Mouse (Mus musculus) brain, embryonic 14.5 days (tissue): Measurements from ENCODE around the gene D11Wsu47e. TPM values are rescaled to one million over a fixed set of nuclear protein-coding genes. Genes with fewer than 3 reads are reported as not detected.
A peak's percentile ranks its signal among the peaks of the same experiment; 100 is the strongest.

ENCODE experiments used
- DNase-seq: peaks from one replicate; pipeline ENCODE4 v3.0.0-alpha.2; 2011; ENCODE audit warnings: low read depth
- CTCF ChIP-seq: fragments of 200-500 bp; IDR thresholded peaks from 2 replicates; pipeline ENCODE4 v1.5.1; 2012; ENCODE audit warnings: inconsistent platforms, mild to moderate bottlenecking, moderate library complexity, borderline replicate concordance; ENCODE audit not compliant: insufficient read depth, insufficient read length; ENCODE audit errors: extremely low read depth
- POLR2A ChIP-seq: fragments of 200-500 bp; IDR thresholded peaks from 2 replicates; pipeline ENCODE4 v1.6.1; 2012; ENCODE audit warnings: mild to moderate bottlenecking, inconsistent platforms, borderline replicate concordance; ENCODE audit not compliant: poor library complexity, insufficient read depth, insufficient read length, severe bottlenecking; ENCODE audit errors: extremely low read depth
- polyA plus RNA-seq: library from polyadenylated mRNA; depleted of rRNA; stranded (reverse); fragments of >200 nt; gene quantifications from 2 replicates; pipeline ENCODE4 v1.2.3, GENCODE M21; 2012

Gene D11Wsu47e
- polyA plus RNA-seq, 1 experiment: 31.4 TPM

DNA sequence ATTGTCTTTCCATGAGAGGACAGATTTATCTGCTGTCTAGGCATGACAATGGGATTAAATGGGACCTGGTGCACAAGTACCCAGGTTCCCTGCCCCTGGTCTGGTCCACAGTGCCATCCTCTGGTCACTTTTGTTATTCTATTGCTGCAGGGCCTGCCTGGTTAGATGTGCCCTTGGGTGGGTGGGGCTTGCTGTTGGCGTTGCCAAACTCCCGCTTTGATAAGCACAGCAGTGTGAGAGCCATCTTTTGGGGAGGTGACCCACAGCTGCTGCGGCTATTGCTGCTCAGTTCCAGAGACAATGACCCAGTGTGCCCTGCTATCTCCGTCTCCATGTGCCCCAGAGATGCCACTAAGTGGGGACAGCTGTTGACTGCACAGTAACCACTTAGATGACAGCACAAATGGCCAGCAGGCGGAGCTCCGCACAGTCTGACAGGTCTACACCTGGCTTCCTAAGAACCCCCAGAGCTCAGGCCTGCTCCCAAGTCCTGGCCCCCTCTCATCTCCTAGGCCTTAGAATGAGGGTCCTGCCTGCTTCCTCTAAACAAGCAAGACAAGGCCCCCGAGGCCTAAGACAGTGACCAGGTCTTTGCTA, 31.0 kb downstream of the D11Wsu47e start:
- no peak for TF ChIP-seq CTCF
- TF ChIP-seq POLR2A: no peak
- DNase-seq: no peak

DNA sequence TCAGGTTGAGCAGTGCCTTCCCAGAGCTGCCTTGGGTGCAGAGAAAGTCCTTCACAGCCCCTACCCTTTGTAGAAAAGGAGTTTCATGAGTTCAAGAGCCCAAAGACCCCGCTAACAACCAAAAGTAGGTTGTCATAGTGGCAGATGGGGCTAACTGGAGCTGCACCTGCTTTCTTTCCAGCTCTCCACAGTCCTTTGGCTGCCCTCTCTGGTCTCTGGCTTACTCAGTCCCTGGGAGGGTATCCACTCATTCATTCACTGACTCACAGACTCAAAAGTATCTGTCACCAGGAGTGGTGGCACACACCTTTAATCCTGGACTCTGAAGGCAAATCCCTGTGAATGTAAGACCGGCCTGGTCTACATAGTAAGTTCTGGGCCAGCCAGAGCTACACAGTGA, 31.9 kb downstream of the D11Wsu47e start:
- no peak for DNase-seq
- TF ChIP-seq CTCF (no peak), POLR2A (no peak)

DNA sequence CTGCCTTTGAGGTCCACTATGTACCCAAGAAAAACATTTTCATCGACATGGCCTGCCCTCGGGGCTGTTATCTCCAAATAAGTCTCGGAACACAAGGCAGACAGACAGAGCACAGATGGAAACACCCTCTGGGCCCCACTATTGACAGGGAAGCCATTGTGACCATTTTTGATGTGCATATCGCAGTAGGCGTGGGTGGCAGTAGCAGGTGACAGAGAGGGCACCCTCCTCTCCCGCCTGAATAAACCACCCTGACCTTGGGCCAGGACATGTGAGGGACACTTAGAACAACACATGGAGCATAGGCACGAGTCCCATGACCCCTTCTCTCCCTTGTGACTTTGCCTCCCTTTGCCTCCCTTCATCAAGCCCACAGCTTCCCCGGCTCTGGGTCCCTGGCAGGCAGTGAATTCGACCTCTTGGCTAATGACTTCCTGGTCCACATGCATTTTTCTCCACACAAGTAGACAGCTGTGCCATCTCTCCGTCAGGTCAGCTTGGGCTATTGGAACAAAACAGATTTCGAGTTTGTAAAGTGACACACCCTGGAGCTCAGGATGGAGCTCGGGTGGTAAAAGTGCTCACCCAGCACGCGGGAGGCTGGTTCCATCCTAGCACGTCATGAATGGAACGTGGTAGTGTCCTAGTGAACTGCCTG, 33.7 kb downstream of the D11Wsu47e start:
- DNase-seq: no peak
- TF ChIP-seq POLR2A (no peak), CTCF (no peak)

DNA sequence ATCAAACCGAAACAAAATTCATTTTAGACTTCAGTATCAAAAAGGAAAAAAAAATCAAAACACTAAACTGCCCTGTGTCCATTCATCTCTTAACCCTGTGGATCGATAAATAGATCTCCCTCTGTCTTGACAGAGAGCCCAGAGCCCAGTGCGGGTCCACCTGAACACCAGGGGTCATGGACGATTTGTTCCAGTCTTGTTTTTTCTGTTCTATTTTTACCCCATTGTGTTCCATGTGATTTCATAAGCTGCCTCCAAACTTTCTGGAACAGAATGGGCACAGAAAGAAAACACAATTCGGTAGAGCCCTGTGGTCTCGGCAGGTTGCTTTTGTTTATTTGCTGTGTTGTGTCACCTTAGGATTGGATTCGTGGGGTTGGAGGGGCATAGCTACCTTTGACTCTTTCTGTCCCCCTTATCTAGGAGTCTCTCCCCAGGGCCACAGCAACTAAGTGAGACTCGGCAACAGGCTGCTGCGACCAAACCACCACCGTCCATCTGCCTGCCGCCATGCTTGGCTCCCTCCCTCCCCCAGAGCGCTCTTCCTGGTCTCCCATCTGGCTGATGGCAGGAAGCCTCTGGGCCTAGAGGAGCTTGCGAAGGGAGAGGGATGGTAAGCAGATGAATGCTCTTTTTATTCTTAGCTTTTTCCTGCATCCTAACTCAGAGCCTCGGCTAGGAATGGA, 38.3 kb downstream of the D11Wsu47e start:
- TF ChIP-seq CTCF: no peak
- DNase-seq: peak; percentile 55

DNA sequence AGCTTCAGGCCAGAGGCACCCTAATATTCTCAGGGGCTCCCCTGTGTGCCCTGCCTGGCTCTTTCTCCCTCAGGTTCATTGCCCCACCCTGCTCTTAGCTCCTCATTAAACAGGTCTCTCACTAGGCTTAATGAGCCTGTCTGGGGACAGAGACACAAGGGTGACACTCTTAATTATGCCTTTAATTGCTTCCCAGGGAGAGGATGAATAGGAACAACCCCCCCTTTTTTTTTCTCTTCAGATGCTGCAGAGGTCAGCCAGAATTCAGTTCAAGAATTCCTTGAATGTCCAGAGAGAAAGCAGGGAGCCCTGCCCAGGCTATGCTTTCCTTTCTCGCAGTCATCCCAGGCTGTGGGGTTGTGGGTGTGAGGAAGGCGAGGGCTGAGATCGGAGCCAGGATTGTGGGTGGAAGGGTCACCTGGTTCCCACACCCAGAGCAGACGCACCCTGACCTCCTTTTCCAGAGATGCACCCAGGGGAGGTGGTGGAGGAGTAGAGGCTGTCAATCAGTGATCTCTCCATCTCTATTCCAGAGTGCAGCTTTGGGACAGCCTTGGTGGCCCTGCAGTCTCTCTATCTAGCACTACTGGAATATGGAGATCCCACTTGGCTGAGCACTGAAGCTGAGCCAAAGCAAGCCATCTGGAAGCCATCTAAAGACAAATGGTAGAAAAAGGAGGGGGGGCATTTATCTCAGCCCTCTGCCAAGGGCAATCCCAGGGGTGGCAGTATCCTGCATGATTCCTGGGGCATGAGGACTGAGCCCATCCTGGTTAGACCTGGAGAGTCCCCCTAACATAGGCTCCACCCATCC, 41.2 kb downstream of the D11Wsu47e start:
- TF ChIP-seq CTCF: no peak
- DNase-seq: peak; percentile 75

DNA sequence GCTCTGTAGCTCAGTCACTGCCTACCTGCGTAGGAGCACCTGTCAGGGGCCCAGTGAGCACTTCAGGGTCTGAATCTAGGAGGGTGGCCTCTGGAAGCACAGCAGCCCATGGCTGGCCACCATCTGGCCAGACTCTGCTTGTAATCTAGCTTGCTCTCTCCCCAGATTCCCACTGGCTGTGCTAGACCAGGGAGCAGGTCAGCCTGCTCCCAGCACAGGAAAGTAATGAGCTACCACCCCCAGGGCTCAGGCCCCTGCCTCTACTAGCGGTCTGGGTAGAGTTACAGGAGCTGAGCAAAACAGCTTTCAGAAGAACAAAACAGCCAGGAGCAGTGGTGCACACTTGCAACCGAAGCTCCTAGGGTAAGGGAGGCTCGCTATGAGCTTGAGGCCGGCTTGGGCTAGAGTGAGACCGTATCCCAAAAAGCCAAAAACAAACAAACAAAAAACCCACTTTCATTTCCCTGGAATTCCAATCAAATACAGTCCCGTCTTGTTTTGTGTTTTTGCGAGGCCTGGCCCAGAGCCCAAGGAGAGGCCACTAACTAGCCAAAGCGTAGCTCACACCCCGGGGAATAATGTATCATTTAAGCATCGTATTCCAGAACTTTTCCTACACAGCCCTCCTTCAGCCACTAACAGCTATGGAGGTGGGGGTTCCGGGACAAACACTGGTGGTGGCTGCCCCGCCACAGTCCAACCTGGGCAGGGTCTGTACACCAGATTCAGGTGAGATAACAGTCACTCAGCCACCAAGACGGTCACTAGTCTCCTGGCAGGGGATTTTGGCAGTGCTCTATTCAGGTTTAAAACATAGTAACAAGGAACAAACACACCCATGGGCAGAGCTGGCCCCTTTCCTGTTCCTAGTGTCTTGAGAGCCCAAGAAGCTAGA, 43.0 kb downstream of the D11Wsu47e start:
- peak; percentile 47 for DNase-seq
- no peak for TF ChIP-seq CTCF

DNA sequence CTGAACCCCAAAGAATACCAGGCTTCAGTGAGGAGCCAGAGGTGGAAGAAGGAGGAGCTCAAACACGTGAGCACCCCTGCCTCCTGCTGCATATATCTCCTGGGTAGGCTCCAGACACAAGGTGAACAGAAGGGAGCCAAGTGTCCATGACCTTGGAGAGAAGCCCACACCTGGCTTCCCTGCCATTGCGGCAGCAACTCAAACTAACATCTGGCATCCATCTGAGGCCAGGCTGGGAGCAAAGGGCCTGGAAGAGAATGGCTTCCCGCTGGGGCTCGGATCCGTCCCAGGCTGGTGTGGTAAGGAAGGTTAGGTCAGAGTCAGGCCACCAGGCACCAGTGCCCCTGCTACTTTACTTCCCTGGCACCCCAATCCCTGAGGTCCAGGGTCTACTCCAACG, 43.8 kb downstream of the D11Wsu47e start:
- DNase-seq: no peak
- TF ChIP-seq CTCF (no peak), POLR2A (no peak)

DNA sequence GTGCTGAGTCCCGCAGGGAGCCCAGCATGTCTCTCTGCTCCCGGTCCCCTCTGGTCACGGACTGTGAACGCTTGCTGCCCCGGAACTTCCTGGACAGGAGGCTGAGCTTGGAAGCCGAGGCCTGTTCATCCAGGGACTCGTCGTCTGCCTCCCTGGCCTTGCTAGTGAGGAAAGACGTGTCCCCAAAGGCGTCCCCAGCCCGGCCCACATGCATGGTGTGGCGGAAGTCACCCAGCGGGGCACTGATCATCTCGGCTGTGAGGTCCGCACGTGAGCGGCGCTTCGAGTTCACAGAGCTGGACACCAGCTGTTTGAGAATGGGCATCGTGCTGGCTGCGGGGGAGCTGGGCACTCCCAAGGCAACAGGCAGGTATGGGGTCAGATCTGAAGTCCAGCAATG, 45.0 kb downstream of the D11Wsu47e start:
- no peak for DNase-seq
- no peak for TF ChIP-seq POLR2A
- no peak for TF ChIP-seq CTCF

DNA sequence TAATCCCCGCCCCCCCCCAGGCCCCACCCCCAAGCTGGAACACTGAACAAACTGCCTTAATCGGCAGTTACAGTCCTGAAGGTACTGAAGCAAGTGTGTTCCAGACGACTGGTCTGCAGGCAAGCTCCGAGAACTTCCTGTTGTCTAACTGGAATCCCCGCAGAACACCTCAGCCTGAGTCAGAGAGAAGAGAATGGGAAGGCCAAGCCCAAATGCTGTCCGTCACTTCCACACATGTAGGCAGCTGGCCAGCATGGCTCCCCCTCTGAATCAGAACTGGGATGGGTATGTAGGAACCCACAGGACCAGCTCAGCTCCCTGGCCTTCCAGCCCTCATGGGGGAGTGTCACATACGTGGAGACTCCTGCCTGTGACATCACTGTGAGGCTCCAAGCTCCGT, 45.7 kb downstream of the D11Wsu47e start:
- DNase-seq: no peak
- TF ChIP-seq CTCF (no peak), POLR2A (no peak)

DNA sequence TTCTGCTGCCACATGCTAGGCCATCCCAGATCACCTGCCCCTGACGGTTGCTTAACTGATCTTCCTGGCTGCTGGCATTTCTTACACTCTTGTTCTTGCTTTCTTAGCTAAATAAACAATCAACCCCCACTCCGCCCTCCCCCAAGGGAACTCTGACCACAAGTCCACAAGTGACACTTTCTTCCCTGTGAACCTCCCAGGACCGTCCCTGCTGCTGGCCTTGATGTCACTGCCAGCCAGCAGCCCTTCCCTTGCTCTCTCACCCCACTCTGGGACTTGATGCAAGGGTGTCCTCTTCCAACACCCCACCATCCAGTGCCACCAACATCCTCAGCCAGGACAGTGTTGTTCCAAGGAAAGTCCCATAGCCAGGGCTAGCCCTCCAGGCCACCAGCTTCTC, 46.7 kb downstream of the D11Wsu47e start:
- TF ChIP-seq CTCF: no peak
- no peak for DNase-seq

DNA sequence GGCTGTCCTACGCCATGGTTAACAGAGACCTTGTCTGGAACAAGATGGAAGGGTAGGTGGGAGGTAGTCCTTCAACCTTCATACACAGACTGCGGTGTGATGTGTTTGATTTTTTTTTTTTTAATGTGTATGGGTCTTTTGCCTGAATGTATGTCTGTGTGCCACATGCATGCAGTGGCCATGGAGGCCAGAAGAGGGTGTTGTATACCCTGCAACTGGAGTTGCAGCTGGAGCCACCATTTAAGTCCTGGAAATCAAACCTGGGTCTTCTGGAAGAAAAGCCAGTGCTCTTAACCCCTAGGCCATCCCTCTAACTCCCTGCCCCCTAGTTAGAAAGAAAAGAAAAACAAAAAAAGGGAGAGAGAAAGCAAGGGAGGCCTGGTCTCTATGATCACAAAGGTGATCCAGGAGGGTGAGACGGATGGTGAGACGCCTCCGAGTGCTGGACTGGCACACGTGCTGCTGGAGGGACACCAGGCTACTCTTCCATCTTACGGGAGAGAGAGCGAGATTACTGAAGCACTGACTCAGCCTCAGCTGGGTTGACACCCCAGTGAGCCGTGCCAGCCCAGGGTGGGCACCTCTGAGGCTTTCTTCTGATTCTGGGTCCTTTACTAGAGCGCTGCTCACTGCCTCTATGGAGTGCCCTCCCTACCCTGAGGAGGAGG, 47.9 kb downstream of the D11Wsu47e start:
- DNase-seq: no peak
- TF ChIP-seq POLR2A (no peak), CTCF (no peak)
